Mouse (Mus musculus) midbrain, embryonic 13.5 days (tissue): ENCODE measurements at regions not wholly inside any gene's neighbourhood (a gene's known extent, or its start where the extent isn't known, plus 50 kb on each side); places are given as distances from the start of the nearest gene placed in this dataset.

Source experiments
- ATAC-seq: fragments of 200-750 bp; cut with Nextera tagmentation; 2 replicates; pipeline ENCODE4 v1.8.0; 2017; ENCODE audit warnings: mild to moderate bottlenecking, moderate TSS enrichment, moderate library complexity
- H3K27ac ChIP-seq: fragments of 300-500 bp; sonication (generic); 2 replicates; pipeline ENCODE4 v1.5.1; 2015; ENCODE audit warnings: inconsistent platforms, mild to moderate bottlenecking, moderate library complexity
- H3K27me3 ChIP-seq: fragments of 300-500 bp; sonication (generic); 2 replicates; pipeline ENCODE4 v1.6.1; 2015; ENCODE audit warnings: mild to moderate bottlenecking, inconsistent platforms
- H3K36me3 ChIP-seq: fragments of 300-500 bp; sonication (generic); 2 replicates; pipeline ENCODE4 v1.6.1; 2015; ENCODE audit warnings: mild to moderate bottlenecking, inconsistent platforms
- H3K4me1 ChIP-seq: fragments of 300-500 bp; sonication (generic); replicated peaks from 2 replicates; pipeline ENCODE4 v1.6.1; 2015; ENCODE audit warnings: inconsistent platforms
- H3K4me2 ChIP-seq: fragments of 300-500 bp; sonication (generic); replicated peaks from 2 replicates; pipeline ENCODE4 v1.6.1; 2015; ENCODE audit warnings: moderate library complexity, mild to moderate bottlenecking, inconsistent platforms
- H3K4me3 ChIP-seq: fragments of 300-500 bp; sonication (generic); replicated peaks from 2 replicates; pipeline ENCODE4 v1.5.1; 2015; ENCODE audit warnings: mild to moderate bottlenecking, inconsistent platforms
- H3K9ac ChIP-seq: fragments of 300-500 bp; sonication (generic); replicated peaks from 2 replicates; pipeline ENCODE4 v1.6.1; 2015; ENCODE audit warnings: mild to moderate bottlenecking, inconsistent platforms
- H3K9me3 ChIP-seq: fragments of 300-500 bp; sonication (generic); 2 replicates; pipeline ENCODE4 v1.6.1; 2016; ENCODE audit warnings: mild to moderate bottlenecking, inconsistent platforms
- WGBS: fragments of 180-500 bp; shearing (Covaris S2); methylation state at CpG from one replicate; pipeline ENCODE4 v1.1.7; 2015; 5-methylcytosine and 5-hydroxymethylcytosine counted together

DNA sequence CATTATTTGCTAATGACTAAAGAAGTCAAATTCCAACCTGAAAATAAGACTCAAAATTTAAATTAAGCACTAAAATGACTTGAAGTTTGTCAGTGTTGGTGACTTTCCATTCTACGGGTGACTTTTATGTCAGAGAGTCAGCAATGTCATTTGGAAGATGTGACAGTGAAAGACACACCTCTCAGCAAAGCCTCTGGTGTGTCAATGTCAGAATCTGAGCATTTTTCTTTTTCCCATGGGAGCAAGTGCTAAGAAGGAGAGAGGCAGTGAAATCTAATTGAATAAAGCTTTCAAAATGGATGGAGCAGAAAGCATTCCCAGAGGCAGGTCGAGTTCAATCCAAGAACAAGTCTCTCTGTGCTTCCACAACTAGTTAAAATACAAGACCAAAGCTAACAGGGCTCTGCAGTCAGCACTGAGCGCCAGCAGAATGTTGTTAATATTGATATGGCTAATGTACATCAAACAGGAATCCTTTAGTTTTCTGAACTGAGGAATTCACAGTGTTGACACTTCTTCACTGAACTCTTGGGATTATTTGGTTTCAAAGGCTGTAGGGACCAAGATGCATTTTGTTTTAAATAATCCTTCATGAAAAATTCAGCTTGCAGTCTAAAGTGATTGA, 170.4 kb upstream of the Megf9 start:
- ATAC-seq: peak; percentile 55; the same call in 1 of the 2 replicates
- no peak overlapping the region for H3K27ac ChIP-seq
- H3K9ac ChIP-seq: no peak overlapping the region
- no peaks in the 10 kb centered on the region for H3K36me3 ChIP-seq
- H3K4me2 ChIP-seq: no peak overlapping the region
- H3K27me3 ChIP-seq: no peaks in the 10 kb centered on the region
- H3K4me3 ChIP-seq: no peak overlapping the region
- no peaks in the 10 kb centered on the region for H3K9me3 ChIP-seq
- WGBS: 63% methylated on average over 3 of the region's 3 CpGs
- no peaks in the 10 kb centered on the region for H3K4me1 ChIP-seq

DNA sequence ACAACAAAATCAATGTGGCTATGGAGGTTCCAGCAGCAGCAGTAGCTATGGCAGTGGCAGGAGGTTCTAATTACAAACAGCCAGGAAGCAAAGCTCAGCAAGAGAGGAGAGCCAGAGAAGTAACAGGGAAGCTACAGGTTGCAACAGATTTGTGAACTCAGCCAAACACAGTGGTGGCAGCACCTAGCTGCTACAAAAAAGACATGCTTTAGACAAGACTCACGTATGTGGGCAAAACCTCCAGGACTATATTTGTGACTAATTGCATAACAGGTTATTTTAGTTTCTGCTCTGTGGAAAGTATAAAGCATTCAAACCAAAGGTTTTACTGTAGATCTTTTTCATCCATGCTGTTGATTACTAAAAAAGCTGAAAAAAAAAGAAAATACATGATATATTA, 166.1 kb upstream of the Megf9 start:
- Histone ChIP-seq H3K9ac (no peak overlapping the region), H3K27me3 (no peaks in the 10 kb centered on the region), H3K36me3 (no peaks in the 10 kb centered on the region), H3K4me1 (no peaks in the 10 kb centered on the region), H3K9me3 (no peaks in the 10 kb centered on the region), H3K4me3 (no peak overlapping the region), H3K4me2 (no peak overlapping the region), H3K27ac (no peak overlapping the region)
- WGBS: 91% methylated on average over 1 of the region's 1 CpGs
- no peak for ATAC-seq

DNA sequence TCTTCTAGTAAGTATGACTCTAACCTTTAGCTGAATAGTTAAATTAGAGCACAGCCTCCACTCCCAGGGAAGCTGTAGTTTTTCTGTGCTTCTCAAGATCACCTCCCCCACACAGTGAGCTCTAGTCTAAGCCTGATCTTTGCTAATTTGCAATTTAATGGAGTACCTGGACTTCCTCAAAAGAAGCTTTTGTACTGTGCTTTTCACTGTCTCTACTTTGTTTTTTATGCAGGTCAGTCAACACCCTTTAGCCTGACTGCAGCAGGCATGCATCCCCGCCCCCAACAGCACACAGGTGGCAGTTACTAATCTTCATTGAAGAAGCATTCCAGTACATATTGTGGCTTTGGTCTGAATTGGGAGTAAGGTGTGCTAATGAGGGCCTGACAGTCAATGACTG, 129.4 kb upstream of the Megf9 start:
- no peak for ATAC-seq
- Histone ChIP-seq H3K9me3 (no peaks in the 10 kb centered on the region), H3K4me2 (no peak overlapping the region), H3K27me3 (no peaks in the 10 kb centered on the region), H3K27ac (no peak overlapping the region), H3K4me3 (no peak overlapping the region), H3K4me1 (no peaks in the 10 kb centered on the region), H3K9ac (no peak overlapping the region), H3K36me3 (no peaks in the 10 kb centered on the region)
- WGBS: 79% methylated on average over 1 of the region's 1 CpGs

DNA sequence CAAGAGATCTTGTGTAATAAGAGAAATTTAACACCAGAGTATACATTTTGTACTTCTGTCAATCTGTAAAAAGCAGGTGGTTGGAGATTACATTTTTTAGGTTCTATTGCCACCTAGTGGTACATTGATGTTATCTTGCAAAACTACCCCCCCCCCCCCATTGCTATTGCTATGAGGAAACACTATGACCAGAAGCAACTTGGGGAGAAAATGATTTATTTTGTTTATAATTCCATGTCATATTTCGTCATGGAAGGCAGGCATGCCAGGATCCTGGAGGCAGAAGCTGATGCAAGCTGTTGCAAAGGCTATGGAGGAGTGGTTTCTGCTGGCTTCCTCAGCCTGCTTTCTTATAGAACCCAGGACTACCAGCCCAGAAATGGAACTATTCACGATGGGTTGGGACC, 86.6 kb upstream of the Megf9 start:
- H3K27me3 ChIP-seq: no peaks in the 10 kb centered on the region
- no peaks in the 10 kb centered on the region for H3K36me3 ChIP-seq
- H3K4me1 ChIP-seq: no peaks in the 10 kb centered on the region
- ATAC-seq: no peak
- H3K9me3 ChIP-seq: no peaks in the 10 kb centered on the region
- no peak overlapping the region for H3K4me2 ChIP-seq
- 62% methylated on average over 2 of the region's 2 CpGs for WGBS
- H3K27ac ChIP-seq: no peak overlapping the region
- no peak overlapping the region for H3K4me3 ChIP-seq
- H3K9ac ChIP-seq: no peak overlapping the region

DNA sequence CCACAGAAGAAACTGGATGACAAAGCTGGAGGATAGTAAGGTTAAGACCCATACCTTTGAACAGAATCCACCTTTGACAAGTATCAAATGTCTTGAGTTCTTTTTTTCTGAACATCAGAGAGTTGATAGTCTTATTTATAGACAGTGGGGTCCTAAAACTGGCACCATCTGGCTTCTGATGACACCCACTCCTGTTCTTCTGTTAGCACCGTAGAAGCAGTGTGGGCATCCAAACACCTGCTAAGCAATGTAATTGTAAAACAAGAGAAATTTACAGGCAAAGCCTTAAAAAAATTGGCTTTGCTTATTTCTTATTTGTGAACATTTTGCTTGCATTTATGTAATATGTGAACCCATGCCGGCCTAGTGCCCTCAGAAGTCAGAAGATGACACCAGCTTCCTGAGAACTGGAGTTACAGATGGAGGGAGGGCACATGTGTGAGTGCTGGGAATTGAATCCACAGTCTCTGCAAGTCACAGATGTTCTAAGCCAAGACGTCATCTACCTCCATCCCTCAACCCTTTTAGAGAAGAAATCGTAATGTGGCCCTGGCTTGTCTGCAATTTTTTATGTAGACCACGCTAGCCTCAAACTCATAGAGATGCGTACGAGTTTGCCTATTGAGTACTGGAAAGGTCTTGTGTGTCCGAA, 85.0 kb upstream of the Megf9 start:
- 87% methylated on average over 8 of the region's 8 CpGs for WGBS
- no peaks in the 10 kb centered on the region for H3K27me3 ChIP-seq
- H3K4me2 ChIP-seq: no peak overlapping the region
- no peak for ATAC-seq
- H3K4me3 ChIP-seq: no peak overlapping the region
- no peak overlapping the region for H3K9ac ChIP-seq
- no peaks in the 10 kb centered on the region for H3K9me3 ChIP-seq
- no peaks in the 10 kb centered on the region for H3K4me1 ChIP-seq
- no peak overlapping the region for H3K27ac ChIP-seq
- no peaks in the 10 kb centered on the region for H3K36me3 ChIP-seq

DNA sequence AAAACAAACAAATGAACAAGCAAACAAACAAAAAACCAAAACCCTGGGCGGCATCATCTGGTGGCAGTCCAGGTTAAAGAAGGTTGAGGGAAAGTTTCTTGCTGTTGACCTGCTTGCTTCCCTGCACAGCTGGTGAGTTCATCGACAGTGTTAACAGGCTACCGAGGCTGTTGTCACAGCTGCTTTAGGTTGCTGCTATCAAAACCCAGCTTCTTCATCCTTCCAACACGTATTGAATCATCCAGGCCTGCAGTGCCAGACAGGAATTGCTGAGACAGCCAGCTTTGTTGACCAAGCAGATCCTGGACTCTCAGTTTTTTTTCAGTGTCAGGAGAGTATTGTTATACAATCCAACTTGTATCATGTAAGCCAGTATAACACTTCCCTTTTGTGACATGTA, 81.0 kb upstream of the Megf9 start:
- no peak overlapping the region for H3K27ac ChIP-seq
- no peak overlapping the region for H3K4me3 ChIP-seq
- H3K27me3 ChIP-seq: no peaks in the 10 kb centered on the region
- ATAC-seq: no peak
- H3K9ac ChIP-seq: no peak overlapping the region
- no peak overlapping the region for H3K4me2 ChIP-seq
- WGBS: 67% methylated on average over 4 of the region's 4 CpGs
- no peaks in the 10 kb centered on the region for H3K36me3 ChIP-seq
- H3K9me3 ChIP-seq: no peaks in the 10 kb centered on the region
- H3K4me1 ChIP-seq: no peaks in the 10 kb centered on the region

DNA sequence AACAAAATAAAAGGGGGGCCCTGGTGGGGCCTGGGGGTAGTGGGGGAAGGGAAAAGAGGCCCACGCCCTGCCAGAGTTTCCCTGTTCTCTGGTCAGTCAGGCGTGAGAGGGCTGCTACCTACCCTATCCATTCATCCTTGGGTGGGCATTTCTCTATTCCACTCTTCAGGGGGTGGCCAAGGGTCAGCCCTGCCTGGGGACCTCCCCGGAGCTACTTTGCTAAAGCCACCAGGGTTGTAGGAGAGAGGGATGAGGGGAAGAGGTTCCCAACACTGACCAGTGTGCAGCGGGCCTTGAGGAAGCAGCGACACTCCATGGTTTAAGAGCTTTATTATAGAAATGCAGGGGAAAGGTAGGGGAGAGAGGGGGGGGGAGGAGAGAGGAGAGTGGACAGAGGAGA, 79.6 kb upstream of the Megf9 start:
- Histone ChIP-seq H3K4me2 (no peak overlapping the region), H3K4me1 (no peaks in the 10 kb centered on the region), H3K27ac (no peak overlapping the region), H3K36me3 (no peaks in the 10 kb centered on the region), H3K4me3 (no peak overlapping the region), H3K9me3 (no peaks in the 10 kb centered on the region), H3K27me3 (no peaks in the 10 kb centered on the region), H3K9ac (no peak overlapping the region)
- WGBS: 20% methylated on average over 5 of the region's 5 CpGs
- no peak for ATAC-seq

DNA sequence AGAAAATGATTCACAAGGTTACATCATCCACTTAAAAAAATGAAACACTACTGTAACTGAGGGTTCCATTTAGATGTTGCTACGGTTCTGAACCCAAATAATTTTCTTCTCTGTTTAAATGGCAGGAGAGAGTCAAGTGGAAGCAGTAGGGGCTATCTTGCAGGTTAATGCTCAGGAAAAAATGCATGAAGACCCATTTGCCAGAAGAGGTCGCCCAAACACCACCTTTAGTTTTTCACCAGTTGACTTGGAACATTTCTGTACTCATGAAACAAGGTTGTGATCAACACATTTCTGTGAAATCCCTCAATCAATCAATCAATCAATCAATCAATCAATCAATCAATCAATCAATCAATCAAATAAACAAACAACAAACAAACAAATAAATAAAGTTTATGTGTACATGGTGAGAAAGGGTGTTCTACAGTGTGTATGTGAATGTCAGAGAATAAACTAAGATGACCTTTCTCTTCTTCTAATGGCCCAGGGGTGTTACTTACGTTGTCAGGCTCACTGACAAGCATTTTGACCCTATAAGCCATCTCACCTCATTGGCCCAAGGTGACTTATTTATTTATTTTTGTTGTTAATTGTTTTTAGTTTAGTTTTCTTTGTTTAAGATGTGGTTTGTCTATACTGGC, 68.5 kb upstream of the Megf9 start:
- Histone ChIP-seq H3K4me3 (no peak overlapping the region), H3K4me1 (no peaks in the 10 kb centered on the region)
- 22% methylated on average over 3 of the region's 3 CpGs for WGBS

DNA sequence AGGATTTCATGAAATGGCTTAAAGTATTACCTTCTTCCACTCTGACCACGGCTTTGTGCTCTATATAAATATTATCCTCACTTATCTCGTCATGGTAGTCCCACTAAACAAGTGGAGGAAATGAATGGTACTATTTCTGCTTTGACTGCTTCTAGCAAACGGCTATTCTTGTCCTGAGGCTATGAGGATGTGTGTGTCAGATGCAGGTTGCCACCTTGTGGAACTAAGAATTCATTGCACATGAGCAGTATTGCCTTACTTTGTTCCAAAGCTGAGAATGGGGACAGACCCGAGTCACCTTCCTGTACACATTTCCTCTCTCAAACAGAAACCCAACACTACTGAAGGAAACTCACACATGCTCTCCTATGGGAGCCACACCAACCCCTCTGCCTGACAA, 66.5 kb upstream of the Megf9 start:
- Histone ChIP-seq H3K27me3 (no peaks in the 10 kb centered on the region), H3K4me1 (no peaks in the 10 kb centered on the region), H3K9ac (no peak overlapping the region), H3K27ac (no peak overlapping the region), H3K36me3 (no peaks in the 10 kb centered on the region), H3K9me3 (no peaks in the 10 kb centered on the region), H3K4me2 (no peak overlapping the region), H3K4me3 (no peak overlapping the region)
- whole genome bisulfite sequencing: 13% methylated on average over 4 of the region's 4 CpGs
- peak; percentile 72 for ATAC-seq

More for the DNA sequence above, 68.5 kb upstream of the Megf9 start:
- Histone ChIP-seq H3K36me3 (no peaks in the 10 kb centered on the region), H3K9ac (no peak overlapping the region), H3K9me3 (no peaks in the 10 kb centered on the region), H3K4me2 (no peak overlapping the region), H3K27ac (no peak overlapping the region), H3K27me3 (no peaks in the 10 kb centered on the region)
- ATAC-seq: 0 out of 2 replicates have a peak, but pooled peaks have one; percentile 47
